Mouse (Mus musculus): ENCODE results near the gene Nub1.
A peak's percentile ranks its signal among the peaks of the same experiment; 100 is the strongest.

The Nub1 gene

DNA sequence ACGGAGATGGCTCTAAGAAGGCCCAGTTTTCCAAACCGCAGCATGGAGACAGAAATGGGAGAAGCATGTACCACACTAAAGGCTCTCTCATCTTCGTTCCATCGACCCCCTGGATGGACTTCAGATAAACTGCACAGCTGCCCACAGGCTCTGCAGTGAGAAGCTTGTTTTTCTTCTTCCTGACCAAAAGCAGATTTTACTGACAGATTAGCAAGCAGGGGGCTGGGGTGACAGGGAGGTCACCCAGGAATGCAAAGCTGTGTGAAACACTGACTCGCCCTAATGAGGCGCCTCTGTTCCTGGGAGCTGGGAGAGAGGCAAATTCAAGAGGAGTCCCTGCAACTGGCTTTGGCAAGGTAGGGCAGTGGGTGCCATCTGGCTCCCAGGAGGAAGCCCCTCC, 62.2 kb downstream of the Nub1 start:
- DNase-seq = no peak

DNA sequence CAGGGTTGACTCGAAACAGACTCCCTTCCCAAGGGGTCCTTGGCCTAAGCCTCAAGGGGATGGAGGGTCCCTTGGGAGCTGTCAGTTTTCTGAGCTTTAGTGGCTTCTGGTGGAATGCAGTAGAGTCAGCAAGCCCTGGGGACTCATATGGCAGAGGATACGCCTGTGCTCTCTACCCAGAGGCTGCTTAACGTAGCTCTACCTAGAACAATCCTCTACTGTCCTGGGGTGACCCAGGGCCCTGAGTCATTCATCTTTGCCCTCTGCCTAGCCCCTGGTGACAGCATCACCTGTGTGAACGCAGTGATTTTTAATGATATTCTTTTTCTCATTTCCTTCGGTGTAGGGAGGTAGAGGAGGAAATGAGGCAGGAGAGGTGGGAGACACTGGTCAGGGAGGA, 64.4 kb downstream of the Nub1 start:
- no peak for DNase-seq

DNA sequence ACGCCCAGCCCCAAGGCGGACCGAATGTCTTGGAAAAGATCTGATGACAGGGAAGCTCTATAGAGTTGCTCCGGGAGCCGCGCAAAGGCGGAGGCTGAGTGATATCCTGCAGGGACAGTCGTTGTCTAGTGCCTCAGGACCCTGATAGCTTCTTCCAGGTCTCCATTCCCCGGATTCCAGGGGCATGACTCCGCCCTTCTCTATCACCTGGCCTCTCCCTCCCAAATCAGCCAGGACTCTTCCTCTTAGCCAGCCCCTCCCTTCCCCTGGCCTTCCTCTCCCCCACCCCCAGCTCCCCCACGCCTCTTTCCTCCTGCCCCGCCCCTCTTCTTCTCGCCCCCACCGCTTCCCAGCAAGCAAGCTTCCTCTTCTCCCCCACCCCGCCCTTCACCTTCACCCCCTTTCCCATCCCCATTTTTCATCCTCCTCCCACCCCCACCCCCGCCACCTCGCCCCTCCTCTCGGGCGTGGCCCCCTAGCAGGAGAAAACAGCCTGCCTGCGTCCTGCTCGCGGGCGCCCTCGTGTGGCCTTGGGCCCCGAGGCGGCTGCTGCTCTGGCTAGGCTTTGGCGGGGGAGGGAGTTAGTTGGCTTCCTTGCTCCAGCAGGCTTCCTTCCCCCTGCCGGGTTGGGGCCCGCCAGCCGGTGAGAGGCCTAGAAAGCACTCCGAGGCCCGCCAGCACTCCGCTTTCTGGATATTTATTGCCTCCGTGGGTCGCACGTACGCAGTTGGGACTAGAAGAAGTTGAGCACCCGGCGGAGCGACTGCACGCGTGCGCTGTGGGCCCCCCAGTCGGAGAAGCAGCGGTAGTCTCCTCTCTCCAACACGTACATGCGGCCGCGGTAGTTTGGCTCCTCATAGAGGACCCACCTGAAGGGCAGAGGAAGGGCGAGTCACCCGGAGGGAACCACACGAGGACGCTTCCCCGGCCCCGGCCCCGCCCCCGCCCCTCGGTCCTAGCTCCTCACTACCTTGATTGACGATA, 65.3 kb downstream of the Nub1 start:
- peak; percentile 79 to 82 for DNase-seq

DNA sequence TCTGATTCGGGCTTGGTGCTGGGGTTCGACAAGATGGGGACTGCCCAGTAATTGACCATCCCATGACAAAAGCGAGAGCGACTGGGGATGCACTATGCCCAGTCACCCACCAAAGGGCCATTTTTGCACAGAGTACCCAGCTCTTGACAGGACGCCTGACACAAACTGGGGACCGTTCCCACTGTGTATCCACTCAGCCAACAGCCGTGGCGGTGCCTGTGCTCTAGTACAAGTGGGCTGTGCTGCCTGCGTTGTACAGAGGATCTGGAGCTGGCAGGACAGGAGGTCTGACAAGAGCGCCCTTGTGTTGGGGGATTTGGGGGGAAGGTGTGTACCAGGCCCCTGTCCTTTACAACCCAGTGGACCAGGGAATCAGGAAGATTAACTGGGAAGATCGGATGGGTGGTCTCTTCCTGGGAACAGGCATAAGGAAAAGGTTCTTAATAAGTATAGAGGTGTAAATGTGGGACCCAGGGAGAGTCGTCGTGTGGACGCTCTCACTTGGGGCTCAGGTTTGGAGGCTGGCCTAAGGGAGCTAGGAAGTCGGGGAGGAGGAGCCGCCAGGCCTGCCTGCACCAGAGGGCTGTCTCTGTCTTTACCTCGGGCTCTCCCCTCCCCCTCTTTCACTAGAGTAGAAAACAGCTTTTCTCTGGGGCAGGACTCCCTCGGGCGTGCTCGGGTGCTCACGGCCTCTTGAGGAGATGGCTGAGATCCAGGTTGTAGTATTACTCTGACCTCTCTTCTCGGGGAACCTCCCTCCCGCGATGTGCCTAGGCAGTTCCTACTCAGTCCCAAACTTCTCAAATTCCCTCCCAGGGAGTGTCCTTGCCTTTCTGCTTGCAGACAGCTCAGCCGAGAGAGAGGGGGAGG, 66.2 kb downstream of the Nub1 start:
- DNase-seq = peak; percentile 57 to 63

DNA sequence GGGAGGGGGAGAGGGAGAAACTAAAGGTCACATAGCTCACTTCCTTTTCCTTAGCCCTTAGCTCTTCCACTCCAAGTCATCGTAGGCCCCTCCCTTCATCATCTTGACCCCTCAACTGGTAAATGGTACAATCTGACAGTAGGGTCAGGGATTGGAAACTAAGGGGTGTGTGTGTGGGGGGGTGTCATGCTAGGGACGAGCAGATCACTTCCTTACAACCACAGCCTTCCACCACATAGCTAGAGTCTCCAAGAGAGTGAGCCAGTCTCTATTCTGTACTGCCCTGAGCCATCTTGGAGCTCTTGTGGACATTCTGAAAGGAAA, 66.8 kb downstream of the Nub1 start:
- DNase-seq = no peak

DNA sequence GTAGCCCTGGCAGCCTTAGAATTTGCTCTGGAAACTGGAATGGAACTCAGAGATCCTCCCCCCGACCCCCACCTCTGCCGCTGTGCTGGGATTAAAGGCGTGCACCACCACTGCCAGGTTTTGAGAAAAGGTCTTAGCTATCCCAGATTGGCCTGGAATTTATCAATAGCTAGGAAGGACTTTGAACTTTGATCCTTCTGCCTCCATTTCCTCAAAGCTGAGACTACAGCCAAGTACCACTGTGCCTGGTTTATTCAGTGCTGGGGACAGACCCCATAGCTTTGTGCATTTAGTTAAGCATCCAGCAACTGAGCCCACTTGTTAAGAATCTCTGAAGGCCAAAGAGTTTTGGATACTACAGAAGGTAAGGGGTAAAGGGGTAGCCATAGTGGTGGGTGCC, 71.6 kb downstream of the Nub1 start:
- DNase-seq = no peak

DNA sequence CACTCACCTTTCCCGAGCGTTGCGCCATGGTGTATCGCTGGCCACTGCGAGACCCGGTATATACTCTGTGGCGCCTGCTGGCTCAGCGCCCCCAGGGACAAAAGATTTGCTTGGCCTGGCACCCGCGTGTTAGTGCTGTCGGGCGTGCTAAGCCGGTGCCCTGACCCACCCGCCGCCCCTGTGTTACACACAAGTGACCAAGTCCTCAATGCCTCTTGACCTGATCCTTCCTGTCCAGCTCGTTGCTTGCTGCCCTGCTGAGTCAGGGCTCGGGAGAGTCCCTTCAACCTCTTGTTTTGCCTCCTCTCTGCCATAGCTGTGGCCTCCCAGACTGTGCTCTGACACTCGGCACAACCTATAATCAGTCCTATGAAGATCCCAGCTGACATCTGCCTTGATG, 72.5 kb downstream of the Nub1 start, which contains the start of gene Crygn:
Gene Crygn (minus strand): TSS at position 193 of the 400 bp plus-strand sequence.
- no peak for DNase-seq
